Mouse (Mus musculus): ENCODE measurements around the gene Chp1. TPM values are rescaled to one million over a fixed set of nuclear protein-coding genes. Genes with fewer than 3 reads are reported as not detected.

Chp1 gene
- total and polyA plus RNA-seq, 2 experiments from 2014 or later: 58.9 to 69.8 TPM

- TF ChIP-seq CTCF (IDR thresholded peaks at IDR 0.05; ENCODE audit: low read depth): no peak
- 99% methylated on average over 2 of the region's 2 CpGs for WGBS
- no peaks in the 10 kb centered on the region for H3K27me3 ChIP-seq (ENCODE audit: insufficient read depth, low read length)
- ATAC-seq: no peak
- H3K9me3 ChIP-seq (ENCODE audit: low read length): no peaks in the 10 kb centered on the region
- no peak for DNase-seq
- H3K4me1 ChIP-seq (ENCODE audit: insufficient read depth): no peaks in the 10 kb centered on the region
- no peak overlapping the region for H3K4me2 ChIP-seq (ENCODE audit: low read depth)
- H3K27ac ChIP-seq (ENCODE audit: low read depth, low read length): no peak overlapping the region
- no peaks in the 10 kb centered on the region for H3K36me3 ChIP-seq (ENCODE audit: insufficient read depth)
- H3K9ac ChIP-seq: no peak overlapping the region
- no peak overlapping the region for H3K4me3 ChIP-seq (ENCODE audit: low read depth, low read length)
Measured at GRCm38 (mm10) chr2:119621302-119621701, 73.8 kb downstream of the Chp1 start.

Other genes starting within 250 kb of the Chp1 start
- 2.8 and 3.7 TPM in 2 replicates for gene Dll4, start 221.9 kb upstream of the Chp1 start, total RNA-seq (2014; rRNA removed)
- 2.3 and 2.4 TPM in 2 replicates for gene Dll4, start 221.9 kb upstream of the Chp1 start, polyA plus RNA-seq (2015; fragmentation: Nextera tagmentation; extraction: Ambion mirVana)
- gene Chac1, start 196.5 kb upstream of the Chp1 start, total RNA-seq (2014; rRNA removed): 8.7 and 20.4 TPM in 2 replicates
- gene Chac1, start 196.5 kb upstream of the Chp1 start, polyA plus RNA-seq (2015; fragmentation: Nextera tagmentation; extraction: Ambion mirVana): 5.7 and 9.1 TPM in 2 replicates
- 11.2 and 16.3 TPM in 2 replicates for gene Ino80, start 70.0 kb upstream of the Chp1 start, total RNA-seq (2014; rRNA removed)
- gene Ino80, start 70.0 kb upstream of the Chp1 start, polyA plus RNA-seq (2015; fragmentation: Nextera tagmentation; extraction: Ambion mirVana): 1.4 and 2.2 TPM in 2 replicates
- gene Exd1, start 70 bp upstream of the Chp1 start, total RNA-seq (2014; rRNA removed): 0.77 and 0.81 TPM in 2 replicates
- gene Exd1, start 70 bp upstream of the Chp1 start, polyA plus RNA-seq (2015; fragmentation: Nextera tagmentation; extraction: Ambion mirVana): 0.42 and 0.73 TPM in 2 replicates
- gene Nusap1, start 70.6 kb downstream of the Chp1 start, total RNA-seq (2014; rRNA removed): 6.1 and 7.6 TPM in 2 replicates
- 8.1 and 8.6 TPM in 2 replicates for gene Nusap1, start 70.6 kb downstream of the Chp1 start, polyA plus RNA-seq (2015; fragmentation: Nextera tagmentation; extraction: Ambion mirVana)
- 2.8 and 5.4 TPM in 2 replicates for gene Oip5, start 70.8 kb downstream of the Chp1 start, total RNA-seq (2014; rRNA removed)
- gene Oip5, start 70.8 kb downstream of the Chp1 start, polyA plus RNA-seq (2015; fragmentation: Nextera tagmentation; extraction: Ambion mirVana): 3.1 and 4.5 TPM in 2 replicates
- gene Ndufaf1, start 115.1 kb downstream of the Chp1 start, total RNA-seq (2014; rRNA removed): 26.9 and 27.6 TPM in 2 replicates
- gene Ndufaf1, start 115.1 kb downstream of the Chp1 start, polyA plus RNA-seq (2015; fragmentation: Nextera tagmentation; extraction: Ambion mirVana): 41.3 and 42.0 TPM in 2 replicates
- 28.0 and 33.5 TPM in 2 replicates for gene Rtf1, start 127.4 kb downstream of the Chp1 start, total RNA-seq (2014; rRNA removed)
- 49.6 and 68.6 TPM in 2 replicates for gene Rtf1, start 127.4 kb downstream of the Chp1 start, polyA plus RNA-seq (2015; fragmentation: Nextera tagmentation; extraction: Ambion mirVana)
- gene Itpka, start 194.6 kb downstream of the Chp1 start, total RNA-seq (2014; rRNA removed): 7.4 and 11.9 TPM in 2 replicates
- gene Itpka, start 194.6 kb downstream of the Chp1 start, polyA plus RNA-seq (2015; fragmentation: Nextera tagmentation; extraction: Ambion mirVana): 7.4 and 8.7 TPM in 2 replicates
- gene Ltk, start 212.7 kb downstream of the Chp1 start, total RNA-seq (2014; rRNA removed): 1.3 and 1.7 TPM in 2 replicates
- gene Ltk, start 212.7 kb downstream of the Chp1 start, polyA plus RNA-seq (2015; fragmentation: Nextera tagmentation; extraction: Ambion mirVana): 0.48 and 0.56 TPM in 2 replicates
- 18.9 and 20.4 TPM in 2 replicates for gene Rpap1, start 239.8 kb downstream of the Chp1 start, total RNA-seq (2014; rRNA removed)
- gene Rpap1, start 239.8 kb downstream of the Chp1 start, polyA plus RNA-seq (2015; fragmentation: Nextera tagmentation; extraction: Ambion mirVana): 8.0 and 9.9 TPM in 2 replicates